8 mouse cellular contexts compared by ENCODE assay signal in the genomic region with DNA sequence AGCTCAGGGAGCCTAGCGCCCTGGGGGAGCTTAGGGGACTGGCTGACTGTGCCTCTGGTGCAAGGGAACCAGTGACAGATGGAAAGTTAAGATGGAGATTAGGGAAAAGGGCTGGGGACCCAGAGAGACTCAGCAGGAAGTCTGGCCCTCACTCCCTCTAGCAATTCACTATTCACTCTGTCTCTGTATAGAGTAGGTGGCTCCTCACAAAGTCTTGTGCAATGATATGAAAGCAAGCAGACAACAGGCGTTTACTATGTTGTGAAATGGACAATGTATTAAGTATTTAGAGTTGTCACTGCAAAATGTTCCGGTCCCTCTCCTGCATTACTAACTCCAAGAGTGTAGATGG. TPM values are rescaled to one million over a fixed set of nuclear protein-coding genes. Genes with fewer than 3 reads are reported as not detected.
DNase-seq lines count a peak whose midpoint lies in the region; ATAC-seq lines count a peak whose summit lies in the region.

No protein-coding gene starts in this region.

- H3K4me2 ChIP-seq in heart, embryonic 16.5 days (ENCODE audit: low read depth, low read length), result peak overlapping the region; percentile 76
- peak overlapping the region; percentile 77 for H3K4me2 ChIP-seq in hindbrain, embryonic 13.5 days

- WGBS in heart, embryonic 16.5 days, result 43% methylated on average over 3 of the region's 3 CpGs
- WGBS in hindbrain, embryonic 13.5 days, result 43% methylated on average over 3 of the region's 3 CpGs
- WGBS in midbrain, embryonic 10.5 days, result 46% methylated on average over 3 of the region's 3 CpGs

- peaks cover 8% of the 10 kb centered on the region for H3K4me1 ChIP-seq in heart, embryonic 16.5 days (ENCODE audit: control insufficient read depth, insufficient read depth, low read length)
- H3K4me1 ChIP-seq in hindbrain, embryonic 13.5 days (replicated peaks), result peaks cover 9% of the 10 kb centered on the region
- peaks cover 11% of the 10 kb centered on the region for H3K4me1 ChIP-seq in midbrain, embryonic 10.5 days

- H3K9ac ChIP-seq in heart, embryonic 16.5 days (ENCODE audit: low read length), result peak overlapping the region; percentile 70
- peak overlapping the region; percentile 74 for H3K9ac ChIP-seq in hindbrain, embryonic 13.5 days

- H3K27me3 ChIP-seq in heart, embryonic 16.5 days (ENCODE audit: control insufficient read depth, insufficient read depth, low read length), result no peaks in the 10 kb centered on the region
- no peaks in the 10 kb centered on the region for H3K27me3 ChIP-seq in hindbrain, embryonic 13.5 days
- 0 out of 2 replicates have a peak, but pooled peaks cover 5% of the 10 kb centered on the region for H3K27me3 ChIP-seq in midbrain, embryonic 10.5 days (ENCODE audit: low read depth, poor library complexity, severe bottlenecking)

- H3K27ac ChIP-seq in heart, embryonic 16.5 days (ENCODE audit: low read length), result peak overlapping the region; percentile 78
- peak overlapping the region; percentile 75 for H3K27ac ChIP-seq in hindbrain, embryonic 13.5 days
- peak overlapping the region; percentile 79 for H3K27ac ChIP-seq in midbrain, embryonic 10.5 days (replicated peaks)

- intact Hi-C loops in heart, postnatal 36 days (cut with DNase I), result no loop called here

- peak overlapping the region; percentile 53 for H3K4me3 ChIP-seq in heart, embryonic 16.5 days (ENCODE audit: low read length)
- H3K4me3 ChIP-seq in hindbrain, embryonic 13.5 days, result peak overlapping the region; percentile 48
- H3K4me3 ChIP-seq in midbrain, embryonic 10.5 days, result peak overlapping the region; percentile 60

- no peaks in the 10 kb centered on the region for H3K9me3 ChIP-seq in heart, embryonic 16.5 days (replicated peaks; ENCODE audit: control insufficient read depth, low read length)
- H3K9me3 ChIP-seq in hindbrain, embryonic 13.5 days, result no peaks in the 10 kb centered on the region
- no peaks in the 10 kb centered on the region for H3K9me3 ChIP-seq in midbrain, embryonic 10.5 days (replicated peaks)

- no peaks in the 10 kb centered on the region for H3K36me3 ChIP-seq in heart, embryonic 16.5 days (ENCODE audit: control insufficient read depth, insufficient read depth)
- H3K36me3 ChIP-seq in hindbrain, embryonic 13.5 days, result no peaks in the 10 kb centered on the region
- no peaks in the 10 kb centered on the region for H3K36me3 ChIP-seq in midbrain, embryonic 10.5 days

- DNase-seq in heart, postnatal 36 days, result no peak
- no peak for DNase-seq in midbrain, embryonic 10.5 days (ENCODE audit: low spot score)
- DNase-seq in urinary bladder, postnatal 4 days (ENCODE audit: low spot score in 2 of 2), result no peak
- DNase-seq in left cerebral cortex, adult 8-10 months (ENCODE audit: low spot score in 2 of 2), result no peak
- no peak for DNase-seq in spleen, adult 12 weeks (ENCODE audit: low spot score)

- peak; percentile 33; the same call in 1 of the 2 replicates for ATAC-seq in heart, embryonic 16.5 days (replicated peaks; ENCODE audit: extremely low read depth, insufficient read depth, low FRiP score)
- peak; percentile 42 for ATAC-seq in common myeloid progenitor, adult 5-6 weeks (replicated peaks; ENCODE audit: low read depth, poor library complexity, severe bottlenecking)
- ATAC-seq in hindbrain, embryonic 13.5 days (ENCODE audit: low FRiP score), result peak; percentile 70

RNA-seq across cellular contexts. Expression of a gene that starts 0.4 kb away (rescaled TPM):
- 2.8 and 3.3 TPM in 2 replicates for polyA plus RNA-seq in heart, embryonic 16.5 days (2015; fragmentation: Nextera tagmentation; extraction: Ambion mirVana)
- total RNA-seq in heart, postnatal 36 days (2021), result under 1 TPM; 0.24 to 0.47 TPM
- total RNA-seq in common myeloid progenitor, adult 5-6 weeks (2017), result 0.32 and 1.4 TPM in 2 replicates
- polyA plus RNA-seq in hindbrain, embryonic 13.5 days (2015; fragmentation: Nextera tagmentation; extraction: Ambion mirVana), result 2.3 and 2.8 TPM in 2 replicates
- polyA plus RNA-seq in midbrain, embryonic 10.5 days (2016; fragmentation: Nextera tagmentation; extraction: Ambion mirVana), result 0.15 and 0.20 TPM in 2 replicates
- 10 to 100 TPM; 16.1 to 20.1 (median 18.6) TPM for total RNA-seq in left cerebral cortex, adult 8-10 months (2022)
